Mouse (Mus musculus): Measurements from ENCODE around the gene 5730455P16Rik. TPM values are rescaled to one million over a fixed set of nuclear protein-coding genes. Genes with fewer than 3 reads are reported as not detected.

The 5730455P16Rik gene
- polyA plus RNA-seq, 1 experiment from 2014 or later = 30.0 TPM

DNA sequence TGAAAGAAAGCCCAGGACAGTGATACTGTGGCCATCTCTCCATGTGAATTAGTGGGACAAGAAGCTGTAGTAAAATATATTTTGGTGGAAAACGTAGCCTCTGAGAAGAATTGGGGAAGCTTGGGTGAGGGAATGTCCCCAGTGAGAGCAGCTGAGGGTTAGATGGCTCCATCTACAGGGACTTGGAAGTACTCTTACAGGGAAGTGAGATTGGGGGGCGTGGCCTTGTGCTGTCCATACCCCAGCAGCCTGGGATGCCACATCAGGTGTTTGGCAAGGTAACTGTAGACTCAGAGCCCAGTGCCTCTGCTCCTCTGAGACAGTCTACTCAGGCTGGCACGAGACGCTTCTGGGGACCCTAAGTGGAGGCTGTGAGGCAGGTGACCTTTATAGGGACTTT lies 23.0 kb downstream of the 5730455P16Rik start:
- Histone ChIP-seq H3K27ac (no peak overlapping the region), H3K27me3 (no peaks in the 10 kb centered on the region), H3K9me3 (no peaks in the 10 kb centered on the region), H3K36me3 (replicated peaks) (peaks cover 22% of the 10 kb centered on the region; the same call in 1 of the 2 replicates), H3K4me1 (no peaks in the 10 kb centered on the region), H3K4me2 (no peak overlapping the region), H3K4me3 (replicated peaks) (no peak overlapping the region), H3K9ac (no peak overlapping the region)
- 31% methylated on average over 4 of the region's 4 CpGs for WGBS
- no peak for ATAC-seq (ENCODE audit: low FRiP score)

- no peak overlapping the region for H3K4me2 ChIP-seq
- WGBS = 68% methylated on average over 5 of the region's 5 CpGs
- 0 out of 2 replicates have a peak, but pooled peaks cover 13% of the 10 kb centered on the region for H3K36me3 ChIP-seq (replicated peaks)
- no peak overlapping the region for H3K27ac ChIP-seq
- ATAC-seq (ENCODE audit: low FRiP score) = 0 out of 2 replicates have a peak, but pooled peaks have one; percentile 27
- H3K4me3 ChIP-seq (replicated peaks) = no peak overlapping the region
- H3K9ac ChIP-seq = no peak overlapping the region
- H3K9me3 ChIP-seq = no peaks in the 10 kb centered on the region
- H3K27me3 ChIP-seq = no peaks in the 10 kb centered on the region
- no peaks in the 10 kb centered on the region for H3K4me1 ChIP-seq
Observed at GRCm38 (mm10) chr11:80351832-80352430, 25.9 kb downstream of the 5730455P16Rik start.

- no peak for ATAC-seq (ENCODE audit: low FRiP score)
- Histone ChIP-seq H3K4me2 (no peak overlapping the region), H3K4me3 (replicated peaks) (no peak overlapping the region), H3K27ac (peak overlapping the region; percentile 83), H3K4me1 (peaks cover 19% of the 10 kb centered on the region), H3K36me3 (replicated peaks) (peaks cover 3% of the 10 kb centered on the region; the same call in 1 of the 2 replicates), H3K27me3 (no peaks in the 10 kb centered on the region), H3K9me3 (no peaks in the 10 kb centered on the region), H3K9ac (no peak overlapping the region)
- 2% methylated on average over 2 of the region's 2 CpGs for WGBS
Observed at GRCm38 (mm10) chr11:80342482-80342881, 35.4 kb downstream of the 5730455P16Rik start.

DNA sequence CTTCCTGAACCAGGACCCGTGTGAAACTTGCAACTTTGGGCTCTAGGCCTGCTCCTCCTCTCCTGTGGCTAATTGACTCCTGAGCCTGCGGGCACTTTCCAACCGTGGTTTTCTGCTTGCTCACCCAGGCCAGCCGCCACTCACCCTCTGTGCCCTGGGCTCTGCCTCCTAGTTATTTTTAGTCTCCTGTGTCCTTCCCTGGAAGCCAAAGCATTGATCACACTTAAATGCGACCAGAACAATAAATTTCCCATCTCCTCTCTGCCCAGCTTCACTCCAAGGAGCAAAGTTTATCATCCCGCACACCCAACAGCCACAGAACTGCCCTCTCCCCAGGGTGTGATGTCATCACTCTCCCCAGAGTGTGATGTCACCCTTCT lies 41.5 kb downstream of the 5730455P16Rik start:
- Histone ChIP-seq H3K27ac (peak overlapping the region; percentile 92), H3K27me3 (0 out of 2 replicates have a peak, but pooled peaks cover 5% of the 10 kb centered on the region), H3K36me3 (replicated peaks) (peaks cover 13% of the 10 kb centered on the region; the same call in 1 of the 2 replicates), H3K4me3 (replicated peaks) (no peak overlapping the region), H3K9me3 (no peaks in the 10 kb centered on the region), H3K4me2 (peak overlapping the region; percentile 32), H3K4me1 (peaks cover 33% of the 10 kb centered on the region), H3K9ac (peak overlapping the region; percentile 8; the same call in 1 of the 2 replicates)
- ATAC-seq (ENCODE audit: low FRiP score) = no peak
- WGBS = 11% methylated on average over 6 of the region's 6 CpGs

- peaks cover 33% of the 10 kb centered on the region for H3K4me1 ChIP-seq
- H3K4me3 ChIP-seq (replicated peaks) = no peak overlapping the region
- WGBS = under 1% methylated on average over 7 of the region's 7 CpGs
- peak; percentile 95 for ATAC-seq (ENCODE audit: low FRiP score)
- H3K9me3 ChIP-seq = no peaks in the 10 kb centered on the region
- peak overlapping the region; percentile 32 for H3K4me2 ChIP-seq
- 0 out of 2 replicates have a peak, but pooled peaks cover 5% of the 10 kb centered on the region for H3K27me3 ChIP-seq
- peaks cover 13% of the 10 kb centered on the region; the same call in 1 of the 2 replicates for H3K36me3 ChIP-seq (replicated peaks)
- peak overlapping the region; percentile 92 for H3K27ac ChIP-seq
- H3K9ac ChIP-seq = no peak overlapping the region
Observed at GRCm38 (mm10) chr11:80335609-80336350, 42.1 kb downstream of the 5730455P16Rik start.

DNA sequence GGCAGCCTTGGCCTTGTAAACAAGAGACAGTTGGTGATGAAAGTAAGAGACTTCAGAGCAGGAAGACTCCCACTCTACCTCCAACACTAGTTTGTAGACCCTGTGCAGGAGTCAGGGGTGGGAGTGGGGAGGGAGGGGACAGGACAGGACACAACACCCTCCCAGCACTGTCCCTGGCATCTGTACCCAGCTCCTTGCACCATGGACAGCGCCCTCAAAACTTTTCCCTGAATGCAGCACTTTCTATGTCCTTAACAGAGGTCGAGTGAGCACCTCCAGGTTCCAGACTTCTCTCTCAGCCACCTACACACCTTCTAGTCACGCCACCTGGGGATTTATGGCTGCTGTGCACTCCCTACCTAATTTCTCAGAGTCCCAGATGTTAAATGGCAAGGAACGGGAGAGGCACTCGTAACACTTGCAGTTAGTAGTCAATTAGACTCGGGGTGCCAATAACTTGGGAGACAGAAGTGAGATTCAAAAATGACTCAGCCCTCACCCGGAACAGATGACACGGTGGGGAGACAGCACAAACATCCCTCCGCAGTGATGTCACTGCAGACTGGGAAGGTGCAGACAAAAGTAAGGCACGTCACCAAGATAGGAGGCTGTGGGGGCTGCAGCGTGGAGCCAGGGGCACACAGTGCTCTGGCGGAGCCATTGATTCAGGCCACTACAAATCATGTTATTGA lies 45.0 kb downstream of the 5730455P16Rik start:
- Histone ChIP-seq H3K36me3 (replicated peaks) (peaks cover 13% of the 10 kb centered on the region; the same call in 1 of the 2 replicates), H3K9me3 (no peaks in the 10 kb centered on the region), H3K27me3 (0 out of 2 replicates have a peak, but pooled peaks cover 5% of the 10 kb centered on the region), H3K9ac (no peak overlapping the region), H3K27ac (no peak overlapping the region), H3K4me2 (no peak overlapping the region), H3K4me1 (peaks cover 33% of the 10 kb centered on the region), H3K4me3 (replicated peaks) (no peak overlapping the region)
- WGBS = 70% methylated on average over 12 of the region's 12 CpGs
- ATAC-seq (ENCODE audit: low FRiP score) = no peak

- Histone ChIP-seq H3K36me3 (replicated peaks) (peaks cover 3% of the 10 kb centered on the region), H3K27me3 (no peaks in the 10 kb centered on the region), H3K4me1 (peaks cover 10% of the 10 kb centered on the region), H3K27ac (no peak overlapping the region), H3K9ac (no peak overlapping the region), H3K4me2 (no peak overlapping the region), H3K4me3 (replicated peaks) (no peak overlapping the region), H3K9me3 (no peaks in the 10 kb centered on the region)
- WGBS = 84% methylated on average over 6 of the region's 6 CpGs
- ATAC-seq (ENCODE audit: low FRiP score) = no peak
Observed at GRCm38 (mm10) chr11:80324636-80325035, 53.2 kb downstream of the 5730455P16Rik start.

DNA sequence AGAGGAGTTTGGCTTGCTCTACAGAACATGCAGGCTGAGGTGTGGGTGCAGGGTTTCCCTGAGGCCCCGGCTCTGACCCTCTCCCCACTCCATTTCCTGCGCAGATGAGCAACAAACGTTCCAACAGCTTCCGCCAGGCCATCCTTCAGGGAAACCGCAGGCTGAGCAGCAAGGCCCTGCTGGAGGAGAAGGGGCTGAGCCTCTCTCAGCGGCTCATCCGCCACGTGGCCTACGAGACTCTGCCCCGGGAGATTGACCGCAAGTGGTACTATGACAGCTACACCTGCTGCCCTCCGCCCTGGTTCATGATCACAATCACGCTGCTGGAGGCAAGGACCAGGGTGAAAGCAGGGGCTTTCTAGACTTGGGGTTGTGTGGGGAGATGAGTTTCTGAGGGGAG lies 54.6 kb downstream of the 5730455P16Rik start:
- H3K27me3 ChIP-seq = no peaks in the 10 kb centered on the region
- H3K9ac ChIP-seq = no peak overlapping the region
- H3K4me3 ChIP-seq (replicated peaks) = no peak overlapping the region
- peaks cover 20% of the 10 kb centered on the region for H3K4me1 ChIP-seq
- H3K4me2 ChIP-seq = no peak overlapping the region
- H3K36me3 ChIP-seq (replicated peaks) = peaks cover 3% of the 10 kb centered on the region
- no peak for ATAC-seq (ENCODE audit: low FRiP score)
- no peaks in the 10 kb centered on the region for H3K9me3 ChIP-seq
- 0 out of 2 replicates have a peak overlapping the region, but pooled peaks have one; percentile 5 for H3K27ac ChIP-seq
- WGBS = 65% methylated on average over 13 of the region's 13 CpGs

DNA sequence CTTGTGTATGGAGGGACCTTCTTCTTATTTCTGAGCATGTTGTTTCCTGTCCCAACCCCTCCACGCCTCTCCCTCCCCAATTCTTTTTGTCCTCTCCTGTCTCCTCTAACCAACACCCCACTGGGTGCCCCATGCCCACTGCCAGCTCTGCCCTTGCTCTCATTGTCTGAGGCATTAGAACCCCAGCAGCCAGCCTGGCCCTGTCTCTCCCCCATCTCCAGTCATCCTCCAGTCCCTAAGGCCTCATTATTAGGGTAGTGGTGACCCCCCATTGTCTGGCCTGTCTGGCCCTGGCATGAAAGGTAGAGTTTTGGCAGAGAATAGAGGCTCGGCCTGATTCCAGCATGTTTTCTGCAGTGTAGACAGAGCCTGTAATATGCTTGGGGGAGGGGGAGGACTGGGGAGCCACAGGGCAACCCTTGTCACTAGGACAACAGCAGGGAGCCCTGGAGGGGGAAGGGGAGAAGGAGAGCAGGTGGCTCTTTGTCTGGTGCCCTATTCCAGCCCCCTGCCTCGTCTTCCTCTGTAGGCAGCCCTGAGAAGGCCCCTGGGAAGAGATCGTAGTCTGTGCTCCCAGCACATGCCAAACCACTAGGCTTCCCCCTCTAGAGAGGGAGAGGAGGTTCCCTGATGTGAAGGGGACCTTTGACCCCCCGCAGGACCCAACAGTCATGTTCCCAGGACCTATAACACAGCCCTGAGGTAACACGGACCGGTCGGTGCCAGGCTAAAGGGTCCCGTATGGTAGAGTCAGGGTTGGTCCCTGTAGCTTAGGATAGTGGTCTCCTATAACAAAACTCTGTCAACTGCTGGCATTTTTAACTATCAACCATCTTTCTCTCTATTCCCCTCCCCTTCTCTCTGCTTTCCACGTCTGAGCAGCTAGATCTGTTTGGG lies 61.8 kb downstream of the 5730455P16Rik start:
- WGBS = 40% methylated on average over 10 of the region's 10 CpGs

DNA sequence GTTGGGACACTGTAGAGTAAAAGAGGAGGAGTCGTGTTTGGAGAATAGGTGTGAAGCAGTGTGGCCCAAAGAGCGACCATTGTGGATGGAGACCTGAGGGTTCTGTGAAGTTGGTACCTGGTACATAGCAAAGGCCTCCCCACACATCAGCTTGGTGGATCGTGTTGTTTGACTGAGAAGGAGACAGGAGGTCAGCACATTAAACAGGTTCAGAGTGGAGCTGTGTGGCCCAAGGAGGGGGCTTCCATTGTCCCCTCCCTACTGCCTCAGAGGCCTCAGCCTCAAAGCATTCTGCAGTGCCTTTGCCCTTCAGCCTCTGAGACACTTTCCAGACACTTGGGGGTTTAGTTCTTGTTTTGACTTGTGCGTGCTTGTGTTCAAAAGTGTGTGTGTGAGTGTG lies 63.9 kb downstream of the 5730455P16Rik start:
- ATAC-seq (ENCODE audit: low FRiP score) = no peak

More for the DNA sequence above, 61.8 kb downstream of the 5730455P16Rik start:
- Histone ChIP-seq H3K4me3 (replicated peaks) (no peak overlapping the region), H3K27me3 (no peaks in the 10 kb centered on the region), H3K27ac (peak overlapping the region; percentile 84), H3K4me1 (peaks cover 73% of the 10 kb centered on the region), H3K9me3 (no peaks in the 10 kb centered on the region), H3K9ac (0 out of 2 replicates have a peak overlapping the region, but pooled peaks have one; percentile 25), H3K4me2 (peak overlapping the region; percentile 4; the same call in 1 of the 2 replicates), H3K36me3 (replicated peaks) (no peaks in the 10 kb centered on the region)
- ATAC-seq (ENCODE audit: low FRiP score) = peak; percentile 82

GRCm38 (mm10) chr11:80313462-80313861 lies 64.4 kb downstream of the 5730455P16Rik start:
- H3K4me2 ChIP-seq = no peak overlapping the region
- WGBS = 79% methylated on average over 1 of the region's 1 CpGs
- H3K9me3 ChIP-seq = no peaks in the 10 kb centered on the region
- H3K4me3 ChIP-seq (replicated peaks) = no peak overlapping the region
- peaks cover 79% of the 10 kb centered on the region for H3K4me1 ChIP-seq
- no peaks in the 10 kb centered on the region for H3K36me3 ChIP-seq (replicated peaks)
- H3K27ac ChIP-seq = peak overlapping the region; percentile 86
- no peak overlapping the region for H3K9ac ChIP-seq
- no peaks in the 10 kb centered on the region for H3K27me3 ChIP-seq
- no peak for ATAC-seq (ENCODE audit: low FRiP score)

More for the DNA sequence above, 63.9 kb downstream of the 5730455P16Rik start:
- WGBS = 85% methylated on average over 4 of the region's 4 CpGs
- Histone ChIP-seq H3K27ac (peak overlapping the region; percentile 86; the same call in 1 of the 2 replicates), H3K4me2 (no peak overlapping the region), H3K4me1 (peaks cover 84% of the 10 kb centered on the region), H3K27me3 (no peaks in the 10 kb centered on the region), H3K36me3 (replicated peaks) (no peaks in the 10 kb centered on the region), H3K9ac (no peak overlapping the region), H3K9me3 (no peaks in the 10 kb centered on the region), H3K4me3 (replicated peaks) (no peak overlapping the region)

Data from forebrain, embryonic 12.5 days (tissue).